Mouse (Mus musculus) hindbrain, embryonic 10.5 days (tissue): ENCODE measurements around the gene Myh8. TPM values are rescaled to one million over a fixed set of nuclear protein-coding genes. Genes with fewer than 3 reads are reported as not detected.

ENCODE experiments used
- DNase-seq: peaks from one replicate; pipeline ENCODE4 v3.0.0-alpha.2; 2017; ENCODE audit warnings: low spot score
- H3K27ac ChIP-seq: fragments of 300-500 bp; sonication (generic); 2 replicates; pipeline ENCODE4 v1.5.1; 2016; ENCODE audit warnings: mild to moderate bottlenecking, moderate library complexity
- H3K27me3 ChIP-seq: fragments of 300-500 bp; sonication (generic); 2 replicates; pipeline ENCODE4 v1.6.1; 2016; ENCODE audit warnings: mild to moderate bottlenecking; ENCODE audit not compliant: poor library complexity, insufficient read depth, severe bottlenecking
- H3K36me3 ChIP-seq: fragments of 300-500 bp; sonication (generic); 2 replicates; pipeline ENCODE4 v1.6.1; 2016; ENCODE audit warnings: mild to moderate bottlenecking, moderate library complexity
- H3K4me1 ChIP-seq: fragments of 300-500 bp; sonication (generic); replicated peaks from 2 replicates; pipeline ENCODE4 v1.6.1; 2016; ENCODE audit warnings: mild to moderate bottlenecking
- H3K4me3 ChIP-seq: fragments of 300-500 bp; sonication (generic); 2 replicates; pipeline ENCODE4 v1.5.1; 2016; ENCODE audit warnings: mild to moderate bottlenecking, moderate library complexity
- H3K9me3 ChIP-seq: fragments of 300-500 bp; sonication (generic); 2 replicates; pipeline ENCODE4 v1.6.1; 2016; ENCODE audit warnings: mild to moderate bottlenecking, moderate library complexity
- WGBS: fragments of 180-500 bp; shearing (Covaris S2); methylation state at CpG from one replicate; pipeline ENCODE4 v1.1.7; 2016; 5-methylcytosine and 5-hydroxymethylcytosine counted together
- polyA plus RNA-seq: library from polyadenylated mRNA; unstranded; fragments of >200 nt; fragmentation: Nextera tagmentation; extraction: Ambion mirVana; gene quantifications from 2 replicates; pipeline ENCODE4 v1.2.1, GENCODE M21; 2016

The Myh8 gene
- polyA plus RNA-seq: 0.03 and 0.07 TPM in 2 replicates

- Histone ChIP-seq H3K4me1 (no peaks in the 10 kb centered on the region), H3K27ac (no peak within 1 kb of the TSS), H3K4me3 (no peak within 1 kb of the TSS), H3K36me3 (no peaks in the 10 kb centered on the region), H3K27me3 (no peaks in the 10 kb centered on the region), H3K9me3 (no peaks in the 10 kb centered on the region)
- DNase-seq: no peak
- WGBS: 90% methylated on average over 10 of the region's 10 CpGs
These were observed at the start of gene Myh8 for GRCm38 (mm10) chr11:67276601-67277174. Myh8 (plus strand) TSS chr11:67277124.

- no peak for DNase-seq
- WGBS: 89% methylated on average over 3 of the region's 3 CpGs
- H3K27ac ChIP-seq: no peak overlapping the region
- H3K36me3 ChIP-seq: no peaks in the 10 kb centered on the region
- H3K9me3 ChIP-seq: no peaks in the 10 kb centered on the region
- H3K27me3 ChIP-seq: no peaks in the 10 kb centered on the region
- no peaks in the 10 kb centered on the region for H3K4me1 ChIP-seq
- H3K4me3 ChIP-seq: no peak overlapping the region
These were observed 48.2 kb upstream of the Myh8 start for GRCm38 (mm10) chr11:67228731-67229130.

- Histone ChIP-seq H3K27me3 (no peaks in the 10 kb centered on the region), H3K9me3 (no peaks in the 10 kb centered on the region), H3K4me3 (no peak overlapping the region), H3K27ac (no peak overlapping the region), H3K36me3 (no peaks in the 10 kb centered on the region), H3K4me1 (no peaks in the 10 kb centered on the region)
- no peak for DNase-seq
- WGBS: 91% methylated on average over 5 of the region's 5 CpGs
These were observed 47.8 kb upstream of the Myh8 start for GRCm38 (mm10) chr11:67229166-67229565.

GRCm38 (mm10) chr11:67229946-67230345 lies 47.0 kb upstream of the Myh8 start:
- H3K27me3 ChIP-seq: no peaks in the 10 kb centered on the region
- H3K9me3 ChIP-seq: no peaks in the 10 kb centered on the region
- H3K36me3 ChIP-seq: no peaks in the 10 kb centered on the region
- H3K4me1 ChIP-seq: no peaks in the 10 kb centered on the region
- no peak overlapping the region for H3K4me3 ChIP-seq
- no peak overlapping the region for H3K27ac ChIP-seq
- no peak for DNase-seq
- WGBS: 84% methylated on average over 2 of the region's 2 CpGs

- Histone ChIP-seq H3K36me3 (no peaks in the 10 kb centered on the region), H3K4me1 (no peaks in the 10 kb centered on the region), H3K9me3 (no peaks in the 10 kb centered on the region), H3K27ac (no peak overlapping the region), H3K4me3 (no peak overlapping the region), H3K27me3 (no peaks in the 10 kb centered on the region)
- WGBS: 65% methylated on average over 5 of the region's 5 CpGs
- no peak for DNase-seq
These were observed 41.1 kb upstream of the Myh8 start for GRCm38 (mm10) chr11:67235639-67236358.

GRCm38 (mm10) chr11:67236799-67237198 lies 40.1 kb upstream of the Myh8 start:
- no peaks in the 10 kb centered on the region for H3K4me1 ChIP-seq
- DNase-seq: no peak
- 89% methylated on average over 9 of the region's 9 CpGs for whole genome bisulfite sequencing
- no peak overlapping the region for H3K27ac ChIP-seq
- no peaks in the 10 kb centered on the region for H3K27me3 ChIP-seq
- H3K36me3 ChIP-seq: no peaks in the 10 kb centered on the region
- no peak overlapping the region for H3K4me3 ChIP-seq
- no peaks in the 10 kb centered on the region for H3K9me3 ChIP-seq

- no peak within 1 kb of the TSS for H3K27ac ChIP-seq
- 90% methylated on average over 5 of the region's 5 CpGs for WGBS
- no peak within 1 kb of the TSS for H3K4me3 ChIP-seq
- H3K9me3 ChIP-seq: no peaks in the 10 kb centered on the region
- no peak for DNase-seq
- H3K27me3 ChIP-seq: no peaks in the 10 kb centered on the region
- no peaks in the 10 kb centered on the region for H3K36me3 ChIP-seq
- H3K4me1 ChIP-seq: no peaks in the 10 kb centered on the region
These were observed 39.3 kb upstream of the Myh8 start, which contains the start of gene Myh4 for GRCm38 (mm10) chr11:67237481-67238079. Myh4 (plus strand) TSS chr11:67238029.

GRCm38 (mm10) chr11:67241051-67241450 lies 35.9 kb upstream of the Myh8 start:
- DNase-seq: no peak
- Histone ChIP-seq H3K27me3 (no peaks in the 10 kb centered on the region), H3K4me1 (no peaks in the 10 kb centered on the region), H3K9me3 (no peaks in the 10 kb centered on the region), H3K27ac (no peak overlapping the region), H3K36me3 (no peaks in the 10 kb centered on the region), H3K4me3 (no peak overlapping the region)
- WGBS: 93% methylated on average over 6 of the region's 6 CpGs

- WGBS: 91% methylated on average over 4 of the region's 4 CpGs
- no peak overlapping the region for H3K4me3 ChIP-seq
- no peak for DNase-seq
- no peaks in the 10 kb centered on the region for H3K4me1 ChIP-seq
- H3K27me3 ChIP-seq: no peaks in the 10 kb centered on the region
- no peaks in the 10 kb centered on the region for H3K36me3 ChIP-seq
- H3K27ac ChIP-seq: no peak overlapping the region
- H3K9me3 ChIP-seq: no peaks in the 10 kb centered on the region
These were observed 23.2 kb upstream of the Myh8 start for GRCm38 (mm10) chr11:67253691-67254090.

- H3K9me3 ChIP-seq: no peaks in the 10 kb centered on the region
- no peaks in the 10 kb centered on the region for H3K27me3 ChIP-seq
- no peak overlapping the region for H3K4me3 ChIP-seq
- no peaks in the 10 kb centered on the region for H3K4me1 ChIP-seq
- no peak overlapping the region for H3K27ac ChIP-seq
- 86% methylated on average over 7 of the region's 7 CpGs for WGBS
- H3K36me3 ChIP-seq: no peaks in the 10 kb centered on the region
- no peak for DNase-seq
These were observed 19.9 kb upstream of the Myh8 start for GRCm38 (mm10) chr11:67257048-67257447.

GRCm38 (mm10) chr11:67260956-67261355 lies 16.0 kb upstream of the Myh8 start:
- no peaks in the 10 kb centered on the region for H3K36me3 ChIP-seq
- WGBS: 89% methylated on average over 6 of the region's 6 CpGs
- H3K9me3 ChIP-seq: no peaks in the 10 kb centered on the region
- no peak for DNase-seq
- H3K27me3 ChIP-seq: no peaks in the 10 kb centered on the region
- H3K4me3 ChIP-seq: no peak overlapping the region
- H3K27ac ChIP-seq: no peak overlapping the region
- no peaks in the 10 kb centered on the region for H3K4me1 ChIP-seq

- Histone ChIP-seq H3K27me3 (no peaks in the 10 kb centered on the region), H3K36me3 (no peaks in the 10 kb centered on the region), H3K9me3 (no peaks in the 10 kb centered on the region), H3K27ac (no peak overlapping the region), H3K4me3 (no peak overlapping the region), H3K4me1 (no peaks in the 10 kb centered on the region)
- DNase-seq: no peak
- WGBS: 81% methylated on average over 1 of the region's 1 CpGs
These were observed 16.5 kb downstream of the Myh8 start for GRCm38 (mm10) chr11:67293440-67293839.

- Histone ChIP-seq H3K9me3 (no peaks in the 10 kb centered on the region), H3K27me3 (no peaks in the 10 kb centered on the region), H3K36me3 (no peaks in the 10 kb centered on the region), H3K27ac (no peak overlapping the region), H3K4me1 (no peaks in the 10 kb centered on the region), H3K4me3 (no peak overlapping the region)
- WGBS: 67% methylated on average over 15 of the region's 15 CpGs
- DNase-seq: no peak
These were observed 37.0 kb downstream of the Myh8 start for GRCm38 (mm10) chr11:67313733-67314452.
